Mouse (Mus musculus) small intestine, adult 2 months (tissue): ENCODE data around the gene Tbl2.

Source experiments
- CTCF ChIP-seq: fragments of 200-500 bp; IDR thresholded peaks from 2 replicates; pipeline ENCODE4 v1.5.1; 2012; ENCODE audit warnings: low read depth, mild to moderate bottlenecking, control low read depth, inconsistent platforms, low read length, moderate library complexity, mixed read lengths; ENCODE audit not compliant: insufficient replicate concordance, insufficient read length; ENCODE audit errors: extremely low read depth
- POLR2A ChIP-seq: fragments of 200-500 bp; IDR thresholded peaks from 2 replicates; pipeline ENCODE4 v1.6.1; 2012; ENCODE audit warnings: low read depth, mild to moderate bottlenecking, control low read depth, inconsistent platforms, low read length, moderate library complexity

GRCm38 (mm10) chr5:135186621-135187348, 37.3 kb downstream of the Tbl2 start, which contains the start of gene Baz1b:
- TF ChIP-seq CTCF (no peak), POLR2A (peak; percentile 66)
